Mouse (Mus musculus) limb, embryonic 14.5 days (tissue): ENCODE measurements around the gene Olfr374. TPM values are rescaled to one million over a fixed set of nuclear protein-coding genes. Genes with fewer than 3 reads are reported as not detected.
"Not testable (repeated sequence)": the region's sequence is repeated elsewhere in the genome, so short reads cannot be mapped to it uniquely, and the experiment has no call there.

ENCODE experiments used
- ATAC-seq: fragments of 200-750 bp; cut with Nextera tagmentation; 2 replicates; pipeline ENCODE4 v1.8.0; 2017; ENCODE audit warnings: low read depth, moderate number of reproducible peaks, moderate TSS enrichment; ENCODE audit not compliant: low FRiP score
- DNase-seq: peaks from one replicate; pipeline ENCODE4 v3.0.0-alpha.2; 2015; ENCODE audit warnings: low spot score
- H3K27ac ChIP-seq: fragments of 300-500 bp; sonication (generic); replicated peaks from 2 replicates; pipeline ENCODE4 v1.5.1; 2014; ENCODE audit warnings: low read depth, mild to moderate bottlenecking, low read length, moderate library complexity, mixed read lengths
- H3K27me3 ChIP-seq: fragments of 300-500 bp; sonication (generic); 2 replicates; pipeline ENCODE4 v1.6.1; 2014; ENCODE audit warnings: low read length, mixed read lengths; ENCODE audit not compliant: control insufficient read depth, insufficient read depth
- H3K36me3 ChIP-seq: fragments of 300-500 bp; sonication (generic); 2 replicates; pipeline ENCODE4 v1.6.1; 2014; ENCODE audit warnings: mild to moderate bottlenecking, low read length, moderate library complexity, mixed read lengths; ENCODE audit not compliant: control insufficient read depth, insufficient read depth
- H3K4me1 ChIP-seq: fragments of 300-500 bp; sonication (generic); 2 replicates; pipeline ENCODE4 v1.6.1; 2014; ENCODE audit warnings: antibody characterized with exemption, low read length, mixed read lengths; ENCODE audit not compliant: control insufficient read depth, insufficient read depth
- H3K4me2 ChIP-seq: fragments of 300-500 bp; sonication (generic); replicated peaks from 2 replicates; pipeline ENCODE4 v1.6.1; 2014; ENCODE audit warnings: low read depth, mild to moderate bottlenecking, low read length, moderate library complexity; ENCODE audit not compliant: severe bottlenecking
- H3K4me3 ChIP-seq: fragments of 300-500 bp; sonication (generic); replicated peaks from 2 replicates; pipeline ENCODE4 v1.5.1; 2014; ENCODE audit warnings: low read length
- H3K9ac ChIP-seq: fragments of 300-500 bp; sonication (generic); 2 replicates; pipeline ENCODE4 v1.6.1; 2014; ENCODE audit warnings: mild to moderate bottlenecking, low read depth, low read length, moderate library complexity; ENCODE audit not compliant: severe bottlenecking
- H3K9me3 ChIP-seq: fragments of 300-500 bp; sonication (generic); 2 replicates; pipeline ENCODE4 v1.6.1; 2016; ENCODE audit warnings: low read length; ENCODE audit not compliant: control insufficient read depth
- POLR2A ChIP-seq: fragments of 200-500 bp; IDR thresholded peaks from 2 replicates; pipeline ENCODE4 v1.8.0; 2012; ENCODE audit warnings: inconsistent platforms, mild to moderate bottlenecking, moderate library complexity, borderline replicate concordance; ENCODE audit not compliant: insufficient read depth, insufficient read length; ENCODE audit errors: extremely low read depth
- WGBS: fragments of 180-500 bp; shearing (Covaris S2); extraction: QIAGEN DNeasy Blood & Tissue Kit; methylation state at CpG from one replicate; pipeline ENCODE4 v1.1.7; 2014; 5-methylcytosine and 5-hydroxymethylcytosine counted together
- polyA plus RNA-seq, 2 experiments: library from polyadenylated mRNA; depleted of rRNA in 1 of 2; stranded (reverse) in 1 of 2; unstranded in 1 of 2; fragments of >200 nt; fragmentation: Nextera tagmentation in 1 of 2; extraction: Ambion mirVana in 1 of 2; gene quantifications; 2 replicates each; pipeline versions ENCODE4 v1.2.1 to v1.2.3; 2012 to 2014

Gene Olfr374
- polyA plus RNA-seq, 2 experiments, result 0.14 TPM; not detected in 1

GRCm38 (mm10) chr8:72105165-72105564 is 1.7 kb upstream of the Olfr374 start:
- no peaks in the 10 kb centered on the region for H3K36me3 ChIP-seq
- H3K27me3 ChIP-seq, result no peaks in the 10 kb centered on the region
- no peak overlapping the region for H3K4me3 ChIP-seq
- H3K9ac ChIP-seq, result no peak overlapping the region
- no peak for ATAC-seq
- H3K27ac ChIP-seq, result no peak overlapping the region
- no peaks in the 10 kb centered on the region; the same call in 1 of the 2 replicates for H3K9me3 ChIP-seq
- H3K4me1 ChIP-seq, result no peaks in the 10 kb centered on the region
- no peak for TF ChIP-seq POLR2A
- DNase-seq, result no peak
- H3K4me2 ChIP-seq, result no peak overlapping the region
- WGBS, result 23% methylated on average over 4 of the region's 4 CpGs

- no peak for ATAC-seq
- Histone ChIP-seq H3K27me3 (no peaks in the 10 kb centered on the region), H3K9me3 (no peaks in the 10 kb centered on the region), H3K4me2 (no peak overlapping the region), H3K9ac (no peak overlapping the region), H3K36me3 (no peaks in the 10 kb centered on the region), H3K27ac (no peak overlapping the region), H3K4me3 (no peak overlapping the region), H3K4me1 (no peaks in the 10 kb centered on the region)
- no peak for TF ChIP-seq POLR2A
- WGBS, result 78% methylated on average over 6 of the region's 6 CpGs
- DNase-seq, result no peak
Measured at GRCm38 (mm10) chr8:72110876-72111275, 4.0 kb downstream of the Olfr374 start.

GRCm38 (mm10) chr8:72112486-72112885 is 5.6 kb downstream of the Olfr374 start:
- no peak overlapping the region for H3K4me2 ChIP-seq
- TF ChIP-seq POLR2A, result no peak
- H3K9me3 ChIP-seq, result no peaks in the 10 kb centered on the region
- WGBS, result 67% methylated on average over 3 of the region's 3 CpGs
- H3K36me3 ChIP-seq, result no peaks in the 10 kb centered on the region
- H3K27me3 ChIP-seq, result no peaks in the 10 kb centered on the region
- H3K4me1 ChIP-seq, result no peaks in the 10 kb centered on the region
- H3K27ac ChIP-seq, result no peak overlapping the region
- H3K9ac ChIP-seq, result no peak overlapping the region
- H3K4me3 ChIP-seq, result no peak overlapping the region
- DNase-seq (no peak), ATAC-seq (no peak)

- Histone ChIP-seq H3K9ac (no peak overlapping the region), H3K36me3 (no peaks in the 10 kb centered on the region), H3K27me3 (no peaks in the 10 kb centered on the region), H3K9me3 (no peaks in the 10 kb centered on the region), H3K4me3 (no peak overlapping the region), H3K27ac (no peak overlapping the region), H3K4me1 (no peaks in the 10 kb centered on the region), H3K4me2 (no peak overlapping the region)
- no peak for TF ChIP-seq POLR2A
- ATAC-seq (no peak), DNase-seq (no peak)
- WGBS, result 93% methylated on average over 2 of the region's 2 CpGs
Measured at GRCm38 (mm10) chr8:72115202-72115601, 8.4 kb downstream of the Olfr374 start.

- no peak overlapping the region for H3K4me2 ChIP-seq
- no peaks in the 10 kb centered on the region for H3K27me3 ChIP-seq
- H3K9me3 ChIP-seq, result no peaks in the 10 kb centered on the region
- no peak for DNase-seq
- H3K4me1 ChIP-seq, result no peaks in the 10 kb centered on the region
- H3K9ac ChIP-seq, result no peak overlapping the region
- TF ChIP-seq POLR2A, result no peak
- no peak for ATAC-seq
- H3K4me3 ChIP-seq, result no peak overlapping the region
- 45% methylated on average over 4 of the region's 4 CpGs for WGBS
- no peaks in the 10 kb centered on the region for H3K36me3 ChIP-seq
- H3K27ac ChIP-seq, result no peak overlapping the region
Measured at GRCm38 (mm10) chr8:72118616-72119015, 11.8 kb downstream of the Olfr374 start.

- not testable (repeated sequence) for H3K36me3 ChIP-seq, H3K4me3 ChIP-seq, H3K4me1 ChIP-seq, H3K27me3 ChIP-seq, H3K9me3 ChIP-seq, H3K27ac ChIP-seq, DNase-seq, H3K9ac ChIP-seq, ATAC-seq, H3K4me2 ChIP-seq
- 51% methylated on average over 3 of the region's 3 CpGs for WGBS
Measured at GRCm38 (mm10) chr8:72121486-72121885, 14.6 kb downstream of the Olfr374 start.
